Mouse (Mus musculus): ENCODE measurements around the gene 1700029P11Rik.

The 1700029P11Rik gene

DNA sequence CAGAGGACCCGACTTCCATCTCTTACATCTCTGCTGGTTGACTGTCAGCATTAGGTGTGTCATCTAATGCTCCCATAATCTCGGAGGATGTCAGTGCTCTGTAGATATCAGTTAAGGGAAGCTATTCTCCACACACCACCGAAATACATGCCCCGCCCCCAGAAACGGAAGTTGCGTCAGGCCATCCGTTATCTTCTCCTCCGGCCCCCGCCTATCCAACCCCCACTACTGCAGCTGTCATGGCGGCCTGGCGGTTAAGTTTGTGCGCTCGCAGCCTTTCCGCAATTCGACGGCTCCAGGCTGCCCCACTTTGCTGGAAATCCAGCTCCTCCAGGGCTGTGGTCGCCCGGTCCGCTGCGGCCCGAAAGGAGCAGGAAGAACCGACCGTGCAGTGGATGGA, at the start of gene 1700029P11Rik:
Gene 1700029P11Rik, plus strand, starts transcription at position 220 of the 400 bp plus-strand sequence.
- no peak for DNase-seq

DNA sequence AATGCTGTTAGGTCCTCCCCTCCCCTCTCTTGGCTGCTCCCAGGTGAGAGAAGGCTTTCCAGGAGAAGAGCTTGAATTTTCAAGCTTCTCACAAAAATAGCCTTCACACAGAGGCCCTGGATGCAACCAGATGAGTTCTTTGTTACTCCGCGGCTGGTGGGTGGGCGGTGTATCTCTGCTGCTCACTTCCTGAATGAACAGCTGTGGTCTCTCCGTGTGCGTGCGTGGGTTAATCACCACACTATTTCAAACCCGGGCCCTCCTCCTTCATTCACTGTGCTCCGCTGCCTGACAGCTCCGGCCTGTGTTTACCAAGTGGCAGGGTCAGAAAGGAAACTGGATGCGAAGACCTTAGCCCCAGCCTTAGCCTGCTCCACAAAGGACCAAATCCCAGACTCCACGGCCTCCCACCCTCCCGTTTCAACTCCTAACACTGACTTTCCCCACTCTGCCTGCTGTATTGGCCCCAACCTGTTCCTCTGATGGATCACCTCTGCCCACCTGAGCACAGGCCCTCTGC, 47.3 kb upstream of the 1700029P11Rik start:
- peak; percentile 42 for DNase-seq

DNA sequence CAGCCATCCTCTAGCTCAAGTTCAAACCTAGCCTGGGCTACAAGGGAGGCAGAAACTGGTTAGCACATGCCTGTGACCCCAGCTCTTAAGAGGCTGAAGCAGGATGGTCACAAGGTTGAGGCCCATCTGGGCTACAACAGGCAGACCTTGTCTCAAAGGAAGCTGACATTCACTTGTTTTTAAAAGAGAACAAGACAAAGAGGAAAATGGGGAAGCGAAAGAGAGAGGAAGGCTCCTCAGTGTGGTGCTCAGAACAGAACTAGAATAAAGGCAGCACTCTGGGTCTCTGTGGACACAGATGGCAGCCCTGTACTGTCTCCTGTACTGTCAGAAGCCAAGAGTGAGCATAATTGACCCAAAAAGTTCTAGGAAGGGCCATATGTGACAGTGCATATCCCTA, 46.4 kb upstream of the 1700029P11Rik start:
- no peak for DNase-seq

DNA sequence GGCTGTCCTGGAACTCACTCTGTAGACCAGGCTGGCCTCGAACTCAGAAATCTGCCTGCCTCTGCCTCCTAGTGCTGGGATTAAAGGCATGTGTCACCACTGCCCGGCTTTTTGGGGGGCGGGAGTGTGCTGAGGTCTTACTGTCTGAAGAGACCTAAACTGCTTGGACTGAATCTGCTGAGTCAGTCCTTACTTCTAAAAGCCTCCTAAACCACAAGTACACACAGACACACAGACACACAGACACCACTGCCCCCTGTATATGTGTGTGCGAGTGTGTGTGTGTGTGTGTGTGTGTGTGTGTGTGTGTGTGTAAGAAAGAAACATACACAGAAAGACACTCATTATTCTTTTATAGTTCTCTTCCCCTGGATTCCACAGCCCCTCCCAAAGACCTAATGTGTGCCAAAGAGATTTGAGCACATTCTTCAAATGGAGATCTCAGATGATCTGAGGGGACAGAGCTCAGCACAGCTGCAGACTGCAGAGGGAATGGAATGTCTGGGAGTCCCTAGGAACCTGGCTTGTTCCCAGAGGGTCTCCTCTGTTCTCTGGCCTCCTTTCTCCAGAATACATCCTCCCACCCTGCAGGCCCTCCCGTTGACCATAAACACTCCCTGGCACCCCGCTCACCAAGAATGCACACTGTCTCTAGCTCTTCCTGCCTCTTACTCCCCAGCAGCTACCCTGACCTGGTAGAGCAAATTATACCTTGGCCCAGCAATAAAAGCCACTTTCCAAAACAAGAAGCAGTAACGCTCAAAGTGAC, 44.3 kb upstream of the 1700029P11Rik start:
- DNase-seq: peak; percentile 47

DNA sequence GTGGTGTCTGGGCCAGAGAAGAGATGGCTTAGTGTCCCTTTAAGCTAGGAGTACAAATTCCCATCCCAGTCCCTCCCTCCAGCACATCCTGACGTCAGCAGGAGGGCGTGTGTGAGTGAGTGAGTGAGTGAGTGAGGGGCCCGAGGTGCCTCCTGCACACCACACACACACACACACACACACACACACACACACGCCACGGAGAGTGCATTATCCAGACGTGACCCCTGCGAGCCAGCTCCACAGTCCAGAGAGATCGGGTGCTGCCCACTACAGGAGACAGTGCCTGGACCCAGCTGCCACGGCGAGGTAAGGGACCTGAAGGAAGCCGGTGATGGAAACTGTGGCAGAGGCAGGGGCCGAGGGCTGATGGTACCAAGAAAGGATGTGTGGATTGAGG, 43.7 kb upstream of the 1700029P11Rik start, which contains the start of gene Csdc2:
Gene Csdc2, plus strand, starts transcription at position 81 of the 400 bp plus-strand sequence.
- DNase-seq: peak; percentile 75

DNA sequence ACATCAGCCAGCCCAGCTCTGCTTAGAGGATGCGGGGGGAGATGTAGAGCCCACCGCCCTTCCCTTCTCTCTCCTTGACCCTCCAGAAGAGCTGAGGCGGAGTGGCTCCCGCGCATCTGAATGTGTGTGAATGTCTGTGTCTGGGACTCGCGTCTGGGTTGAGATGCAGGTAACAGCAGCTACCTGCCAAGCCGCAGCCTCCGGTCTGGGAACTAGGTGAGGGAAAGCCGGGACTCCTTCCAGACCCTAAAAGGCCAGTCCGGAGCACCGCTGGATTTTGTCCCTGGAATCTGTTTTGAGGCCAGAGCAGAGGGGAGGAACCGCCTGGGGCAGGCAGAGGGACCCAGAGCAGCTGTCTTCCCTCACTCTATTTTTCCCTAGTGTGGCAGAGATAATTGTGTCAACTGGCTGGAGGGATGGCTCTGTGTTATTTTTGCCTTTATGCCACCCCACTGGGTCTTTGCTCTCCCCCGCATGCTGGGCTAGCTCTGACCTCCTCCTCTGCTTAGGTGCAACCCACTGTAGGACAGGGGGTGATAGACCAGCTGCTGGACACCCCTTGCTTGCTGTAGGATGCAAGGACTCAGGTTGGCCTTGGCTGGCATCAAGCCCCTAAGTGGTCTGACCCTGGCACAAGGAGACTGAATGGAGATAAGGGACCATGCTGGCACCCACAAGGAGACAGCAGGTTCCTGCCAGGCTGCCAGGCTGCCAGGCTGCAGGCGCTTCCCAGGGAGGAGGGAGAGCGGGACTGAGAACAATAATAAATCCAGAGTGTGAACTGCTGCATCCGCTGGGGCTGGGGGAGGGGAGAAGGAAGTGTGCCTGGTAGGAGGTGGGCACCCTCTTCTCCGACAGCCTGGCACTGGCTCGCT, 43.0 kb upstream of the 1700029P11Rik start:
- DNase-seq: peak; percentile 66

DNA sequence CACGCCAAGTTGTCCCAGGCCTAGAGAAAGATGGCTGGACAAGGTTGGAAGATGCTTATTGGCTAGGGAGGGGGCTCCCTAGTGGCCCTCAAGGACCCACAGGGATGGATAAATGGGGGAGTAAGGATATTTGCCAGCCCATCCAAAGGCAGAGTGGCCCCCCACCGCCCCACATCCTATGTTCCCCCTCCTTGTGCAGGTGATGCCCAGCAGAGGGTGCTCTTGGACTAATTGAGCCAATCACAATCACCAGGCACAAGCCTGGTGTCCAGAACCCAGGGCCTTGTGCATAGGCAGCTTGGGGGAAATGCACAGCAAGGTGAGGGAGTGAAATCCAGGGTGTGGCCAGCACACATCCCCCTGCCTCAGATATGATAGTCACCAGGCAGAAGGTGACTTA, 42.1 kb upstream of the 1700029P11Rik start:
- DNase-seq: peak; percentile 60

DNA sequence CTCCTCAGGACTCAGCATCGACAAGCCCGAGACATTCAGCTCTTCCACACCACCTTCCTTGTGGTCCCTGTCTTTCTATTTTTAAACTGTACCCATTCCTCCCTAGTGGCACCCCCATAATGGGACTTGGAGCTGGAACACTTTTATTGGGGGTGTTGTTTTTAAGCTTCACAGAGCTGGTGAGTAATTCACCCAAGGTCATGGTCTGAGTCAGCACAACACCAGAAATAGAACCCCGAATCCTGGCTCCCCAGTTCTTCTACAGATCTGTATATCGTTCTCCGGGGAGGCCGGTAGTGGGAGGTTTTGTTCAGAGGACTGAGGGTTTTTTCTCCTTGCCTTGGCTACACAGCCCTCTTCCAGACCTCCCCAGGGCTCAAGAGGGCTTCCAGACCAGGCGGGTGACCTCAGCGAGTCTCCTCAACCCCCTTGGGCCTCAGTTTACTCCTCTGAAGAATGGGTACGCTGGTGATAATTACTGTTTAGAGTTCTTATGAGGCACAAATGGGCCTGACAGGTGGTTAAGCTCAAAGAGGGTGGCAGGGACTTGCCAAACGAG, 41.1 kb upstream of the 1700029P11Rik start:
- no peak for DNase-seq

DNA sequence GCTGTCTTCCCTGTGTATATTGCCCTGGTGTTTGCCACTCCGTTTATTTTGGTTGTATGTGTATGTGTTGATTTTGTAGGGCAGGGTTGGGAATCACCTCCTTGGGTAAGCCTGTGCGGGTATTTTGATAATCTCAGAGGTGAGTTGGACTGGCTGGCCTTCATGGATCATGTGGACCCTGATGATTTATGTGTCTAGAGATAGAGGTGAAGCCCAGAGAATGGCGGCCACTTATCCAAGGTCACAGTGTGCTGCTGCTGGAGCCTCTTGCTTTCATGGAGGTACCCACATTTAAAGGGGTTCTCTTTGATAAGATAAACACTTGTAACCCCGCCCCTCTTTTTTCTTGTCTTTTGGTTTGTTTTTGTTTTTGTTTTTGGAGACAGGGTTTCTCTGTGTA, 40.6 kb upstream of the 1700029P11Rik start:
- DNase-seq: no peak

DNA sequence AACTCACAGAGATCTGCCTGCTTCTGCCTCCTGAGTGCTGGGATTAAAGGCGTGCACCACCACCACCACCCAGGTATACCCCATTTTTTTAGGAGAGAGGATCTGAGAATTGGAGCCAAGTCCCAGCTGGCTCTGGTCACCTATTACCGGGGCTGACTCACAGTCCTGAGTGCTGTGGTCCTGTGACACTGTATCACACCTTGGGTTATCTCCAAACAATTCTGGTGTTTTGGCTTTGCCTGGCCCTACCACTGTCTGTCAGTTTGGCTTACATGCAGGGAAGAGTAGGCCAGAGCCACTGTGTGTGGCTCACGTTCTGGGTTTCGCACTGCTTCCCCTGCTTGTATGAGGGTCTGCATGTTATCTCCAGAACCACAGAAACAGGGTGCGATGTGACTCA, 40.1 kb upstream of the 1700029P11Rik start:
- no peak for DNase-seq

DNA sequence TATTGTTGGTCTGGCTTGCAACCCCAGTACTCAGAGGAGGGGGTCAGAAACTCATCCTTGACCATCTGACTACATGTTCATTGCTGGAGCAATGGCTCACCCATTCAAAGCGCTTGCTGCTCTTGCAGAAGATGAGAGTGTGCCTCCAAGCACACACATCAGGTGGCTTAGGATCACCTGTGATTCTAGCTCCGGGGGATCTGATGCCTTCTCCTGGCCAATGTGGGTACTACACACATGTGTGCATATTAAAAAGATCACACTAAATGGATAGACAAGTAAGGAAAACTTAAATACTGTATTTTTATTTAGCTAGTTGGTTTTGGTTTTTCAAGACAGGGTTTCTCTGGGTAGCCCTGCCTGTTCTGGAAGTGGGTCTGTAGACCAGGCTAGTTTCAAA, 39.3 kb upstream of the 1700029P11Rik start:
- DNase-seq: no peak

DNA sequence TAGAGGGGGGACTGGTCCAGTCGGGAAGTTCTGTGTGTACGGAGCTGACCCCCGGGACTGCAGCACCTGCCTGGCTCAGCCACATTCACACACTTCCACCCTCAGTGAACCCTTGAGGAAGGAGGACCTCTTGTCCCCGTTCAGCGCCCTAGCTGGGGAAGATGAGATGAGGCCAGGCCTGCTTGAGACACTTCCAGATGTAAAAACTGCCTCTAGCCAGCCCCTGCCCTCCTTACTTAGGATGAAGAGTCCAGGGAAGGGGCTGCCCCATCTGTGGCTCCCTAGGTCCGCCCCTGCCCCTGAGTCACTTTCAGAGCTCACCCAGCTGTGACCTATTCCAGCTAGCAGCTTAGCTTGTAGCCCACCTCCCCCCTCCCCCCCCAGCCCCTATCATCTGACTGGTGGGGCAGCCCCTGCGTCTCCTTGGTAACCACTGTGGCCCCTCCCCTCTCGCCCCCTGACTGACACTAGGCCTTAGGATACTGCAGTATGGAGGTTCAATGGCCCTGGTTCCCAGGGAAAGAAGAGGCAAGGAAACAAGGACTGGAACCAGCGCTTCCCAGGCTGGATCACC, 37.1 kb upstream of the 1700029P11Rik start:
- DNase-seq: no peak

DNA sequence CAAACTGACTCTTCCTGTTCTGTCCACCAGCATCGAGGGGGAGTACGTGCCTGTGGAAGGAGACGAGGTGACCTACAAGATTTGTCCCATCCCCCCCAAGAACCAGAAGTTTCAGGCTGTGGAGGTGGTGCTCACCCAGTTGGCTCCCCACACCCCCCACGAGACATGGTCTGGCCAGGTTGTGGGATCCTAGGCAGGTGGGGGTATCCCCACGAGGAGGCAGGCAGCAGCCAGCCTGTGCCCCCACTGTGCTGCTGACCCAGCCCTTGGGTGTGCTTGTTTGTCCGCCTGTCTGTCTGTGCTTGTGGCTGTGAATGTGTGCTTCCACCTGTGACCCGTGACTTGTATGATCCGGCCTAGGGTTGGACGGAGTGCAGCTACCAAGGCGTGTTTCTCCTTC, 31.3 kb upstream of the 1700029P11Rik start:
- DNase-seq: no peak

DNA sequence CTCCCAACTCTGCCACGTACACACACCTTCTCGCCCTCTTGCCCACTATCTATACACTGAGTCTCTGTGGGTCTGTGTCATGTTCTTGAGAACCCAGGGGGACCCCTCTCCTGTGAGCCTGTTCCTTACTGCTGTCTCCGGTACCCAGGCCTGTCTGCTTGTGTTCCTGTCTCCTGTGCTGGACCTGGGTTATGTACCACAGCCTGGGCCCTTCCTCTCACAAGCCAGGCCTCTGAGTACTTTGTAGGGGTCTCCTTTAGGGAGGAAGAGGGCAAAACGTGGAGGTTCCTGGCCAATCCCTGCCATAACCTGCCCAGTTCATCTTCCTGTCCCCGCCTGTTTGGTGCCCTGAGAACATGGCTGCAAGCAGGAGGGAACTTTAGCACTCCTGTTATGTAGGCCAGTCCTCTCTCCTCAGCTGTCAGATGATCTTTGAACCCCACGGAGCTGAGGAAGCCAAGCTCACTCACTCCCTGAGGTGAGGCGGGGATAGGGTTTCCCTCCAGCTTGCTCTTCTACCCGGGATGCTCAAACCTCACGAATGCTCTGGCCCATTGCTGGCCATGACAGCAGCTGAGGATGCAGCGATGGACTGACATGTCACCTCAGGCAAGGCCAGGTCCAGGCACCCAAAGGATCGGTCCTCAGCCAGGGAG, 30.7 kb upstream of the 1700029P11Rik start:
- DNase-seq: no peak

DNA sequence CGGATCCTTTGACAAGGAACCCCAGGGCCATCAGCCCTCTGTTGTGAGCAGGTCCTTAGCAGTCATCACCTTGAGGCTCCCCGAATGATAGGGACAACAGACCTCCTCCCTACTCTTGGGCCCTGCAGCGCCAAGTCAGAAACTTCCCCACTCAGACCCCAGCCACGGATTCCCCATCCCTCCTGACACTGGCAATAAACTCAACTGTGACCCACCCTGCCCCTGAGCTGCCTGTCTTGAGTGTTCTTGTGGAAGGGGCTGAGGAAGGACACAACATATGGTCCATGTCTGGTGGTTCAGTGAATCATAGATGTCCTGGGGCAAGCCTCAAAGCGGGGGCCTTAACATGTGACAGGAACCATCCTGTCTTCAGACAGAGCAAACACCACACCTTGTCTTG, 29.6 kb upstream of the 1700029P11Rik start:
- no peak for DNase-seq

DNA sequence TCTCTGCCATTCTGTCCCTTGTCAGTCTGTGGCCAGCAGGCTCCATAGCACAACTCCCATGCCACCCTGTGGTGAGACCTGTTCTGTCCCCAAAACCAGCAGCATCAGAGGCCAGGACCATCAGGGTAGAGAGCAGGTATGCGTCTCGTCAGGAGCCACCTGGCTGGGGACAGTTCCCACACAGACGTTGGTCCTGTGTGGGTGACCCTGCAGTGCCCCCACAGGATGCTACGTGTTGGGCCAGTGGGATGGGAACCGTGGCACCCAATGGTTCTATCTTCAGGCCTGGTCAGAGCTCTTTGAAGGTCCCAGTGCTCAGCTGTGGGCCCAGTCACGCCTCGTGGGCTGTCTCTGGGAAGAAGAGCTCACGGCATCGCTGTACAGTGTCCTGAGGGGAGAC, 29.2 kb upstream of the 1700029P11Rik start:
- DNase-seq: no peak

DNA sequence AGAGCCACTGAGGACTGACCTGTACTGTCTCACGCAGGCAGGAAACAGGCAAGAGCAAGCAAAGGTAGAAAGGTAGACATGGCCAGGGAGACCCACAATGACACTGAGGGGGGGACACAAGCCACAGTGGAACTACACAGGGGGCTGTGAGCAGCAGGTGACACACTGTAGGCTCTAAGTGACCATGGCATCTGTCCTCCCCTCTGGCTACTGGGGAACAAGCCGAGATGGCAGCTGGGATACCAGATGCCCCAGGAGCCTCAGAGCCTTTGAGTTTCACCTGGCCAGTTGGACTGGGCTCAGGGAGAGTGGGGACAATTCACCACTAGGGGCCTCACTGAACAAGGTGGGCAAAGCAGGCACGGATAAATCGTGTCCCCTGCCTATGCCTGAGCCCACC, 28.0 kb upstream of the 1700029P11Rik start:
- DNase-seq: no peak

DNA sequence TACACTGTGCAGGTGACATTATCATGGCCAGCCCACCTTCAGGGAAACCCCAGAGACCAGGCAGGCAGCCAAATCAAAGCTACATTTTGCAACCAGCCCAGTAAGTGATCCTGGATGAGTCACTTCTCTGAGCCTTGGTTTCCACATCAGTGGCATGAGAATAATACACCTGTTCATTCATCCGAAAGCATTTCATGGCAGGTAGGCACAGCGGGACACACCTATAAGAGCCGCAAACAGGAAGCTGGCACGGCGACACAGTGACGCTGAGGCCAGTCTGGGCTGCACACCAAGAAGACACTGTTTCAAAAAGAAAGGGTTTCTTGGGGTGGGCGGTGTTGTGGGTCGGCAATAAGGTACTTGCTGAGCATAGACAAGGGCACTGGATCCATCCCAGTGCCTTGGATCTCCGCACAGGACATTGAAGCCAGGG, 26.2 kb upstream of the 1700029P11Rik start:
- DNase-seq: no peak

DNA sequence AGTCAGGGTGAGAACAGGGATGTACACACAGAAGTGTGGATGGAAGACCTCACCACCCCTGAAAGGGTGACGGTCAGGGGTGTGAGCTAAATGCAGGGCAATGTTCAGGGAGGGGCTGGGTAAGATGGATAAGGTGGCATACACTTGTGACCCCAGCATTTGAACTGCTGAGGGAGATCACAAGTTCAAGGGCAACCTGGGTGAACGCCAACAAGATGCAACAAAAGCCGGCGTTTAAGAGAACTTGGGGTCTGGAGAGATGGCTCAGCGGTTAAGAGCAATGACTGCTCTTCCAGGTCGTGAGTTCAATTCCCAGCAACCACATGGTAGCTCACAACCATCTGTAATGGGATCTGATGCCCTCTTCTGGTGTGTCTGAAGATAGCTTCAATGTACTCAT, 25.6 kb upstream of the 1700029P11Rik start:
- DNase-seq: no peak

DNA sequence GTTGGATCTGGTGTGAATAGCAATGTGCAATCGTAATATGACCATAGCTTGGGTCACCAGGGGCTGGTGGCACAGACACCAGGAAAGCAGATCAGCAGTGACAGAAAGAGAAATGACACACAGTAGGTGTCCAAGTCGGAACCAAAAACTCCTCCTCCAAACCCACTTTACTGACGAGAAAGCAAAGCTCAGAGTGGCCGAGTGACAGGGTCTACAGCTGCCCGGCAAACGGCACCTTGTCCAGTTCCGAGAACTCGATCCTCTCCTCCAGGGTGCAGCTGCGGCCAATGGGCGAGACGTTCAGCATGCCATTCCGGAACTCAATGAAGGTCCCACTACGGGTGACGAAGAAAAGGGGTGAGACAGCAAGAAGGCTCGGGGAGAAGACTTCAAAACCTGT, 24.9 kb upstream of the 1700029P11Rik start:
- DNase-seq: no peak

DNA sequence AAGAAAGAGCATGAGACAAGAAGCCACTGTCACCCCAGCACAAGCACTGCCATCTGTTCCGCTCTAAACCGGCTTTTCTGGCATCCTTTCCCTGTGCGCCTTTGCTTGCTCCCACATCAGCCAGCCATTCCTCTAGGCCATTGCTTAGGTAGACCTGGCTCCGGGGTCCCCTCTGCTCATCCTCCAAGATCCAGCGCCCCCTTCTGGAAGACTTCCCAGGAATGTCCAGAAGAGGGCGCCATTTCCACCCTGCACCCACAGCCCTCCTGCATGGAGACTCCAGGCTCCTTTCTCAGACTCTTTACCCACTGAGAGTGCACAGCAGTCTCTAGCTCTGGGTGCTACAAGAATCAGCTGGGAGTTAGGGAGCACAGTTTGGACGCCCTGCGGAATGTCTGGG, 23.9 kb upstream of the 1700029P11Rik start:
- peak; percentile 68 for DNase-seq

DNA sequence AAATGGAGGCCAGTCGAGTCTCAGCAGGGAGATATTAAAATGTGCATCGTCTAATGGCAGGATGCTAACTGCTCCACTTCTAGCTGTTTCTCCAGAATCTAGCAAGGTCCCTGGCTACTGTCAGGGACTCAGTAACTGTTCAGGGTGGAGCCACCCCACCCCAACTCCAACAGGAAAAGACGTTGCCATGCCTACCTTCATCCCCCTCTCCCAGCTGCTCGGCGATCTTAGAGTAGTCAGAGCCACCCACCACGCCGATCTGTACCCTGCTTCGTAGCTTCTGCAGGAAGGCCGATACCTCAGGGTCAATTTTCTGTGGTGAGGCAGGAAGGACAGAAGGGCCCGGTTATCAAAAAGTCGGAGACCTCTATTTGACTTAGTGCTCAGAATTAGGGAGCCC, 22.7 kb upstream of the 1700029P11Rik start:
- no peak for DNase-seq

DNA sequence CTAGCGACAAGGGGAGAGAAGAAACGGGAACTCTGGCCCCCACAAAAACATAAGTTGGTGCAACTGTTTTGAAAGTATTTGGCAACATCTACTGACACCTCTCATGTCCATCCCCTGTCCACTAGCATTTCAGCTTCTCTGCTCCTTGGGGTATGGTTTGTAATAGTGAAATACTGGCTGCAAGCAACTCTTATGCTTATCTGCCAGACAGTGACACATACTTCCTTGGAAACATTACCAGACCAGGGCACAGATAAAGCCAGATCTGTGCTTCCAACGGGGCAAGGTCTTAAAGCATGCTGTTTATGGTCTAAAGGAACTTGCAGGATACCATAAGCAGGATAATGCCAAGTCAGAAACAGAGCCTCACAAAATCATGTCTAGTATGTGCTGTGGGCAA, 21.4 kb upstream of the 1700029P11Rik start:
- no peak for DNase-seq
